Mouse (Mus musculus) ES-E14 (cell line): ENCODE results near the gene Mgll. TPM values are rescaled to one million over a fixed set of nuclear protein-coding genes. Genes with fewer than 3 reads are reported as not detected.

Experiments used
- DNase-seq: peaks from one replicate; pipeline ENCODE4 v3.0.0-alpha.2; 2013; ENCODE audit warnings: low read depth, low spot score
- H3K27ac ChIP-seq: 2 replicates; pipeline ENCODE4 v1.5.1; 2012; ENCODE audit warnings: low read depth, mild to moderate bottlenecking, low read length, moderate library complexity, mixed read lengths; ENCODE audit not compliant: poor library complexity, insufficient read depth, severe bottlenecking
- H3K36me3 ChIP-seq: 2 replicates; pipeline ENCODE4 v1.6.1; 2012; ENCODE audit warnings: mild to moderate bottlenecking, low read length, moderate library complexity, mixed read lengths; ENCODE audit not compliant: control insufficient read depth, poor library complexity, insufficient read depth, severe bottlenecking
- H3K4me1 ChIP-seq, 2 experiments: fragments of 150-350 bp in 1 of 2; sonication (generic) in 1 of 2; 2 replicates each; pipeline ENCODE4 v1.6.1; 2012; ENCODE audit warnings: low read length in 2 of 2, mild to moderate bottlenecking in 1 of 2, mixed read lengths in 1 of 2; ENCODE audit not compliant: control insufficient read depth in 2 of 2, insufficient read depth in 2 of 2, poor library complexity in 1 of 2
- H3K4me3 ChIP-seq, 2 experiments: fragments of 150-350 bp in 1 of 2; sonication (generic) in 1 of 2; 2 replicates each; pipeline ENCODE4 v1.5.1; 2012; ENCODE audit warnings: low read length in 2 of 2, low read depth in 1 of 2, mild to moderate bottlenecking in 1 of 2, mixed read lengths in 1 of 2; ENCODE audit not compliant: insufficient read depth in 1 of 2, poor library complexity in 1 of 2, severe bottlenecking in 1 of 2
- H3K9ac ChIP-seq: 2 replicates; pipeline ENCODE4 v1.6.1; 2012; ENCODE audit warnings: low read depth, mild to moderate bottlenecking, low read length, mixed read lengths; ENCODE audit not compliant: poor library complexity, insufficient read depth, severe bottlenecking
- H3K9me3 ChIP-seq: fragments of 150-350 bp; sonication (generic); 2 replicates; pipeline ENCODE4 v1.6.1; 2012; ENCODE audit warnings: low read depth, mild to moderate bottlenecking, low read length; ENCODE audit not compliant: control insufficient read depth, insufficient read depth
- CHD2 ChIP-seq: IDR thresholded peaks from 2 replicates; pipeline ENCODE4 v1.6.1; 2014; ENCODE audit warnings: mild to moderate bottlenecking, low read depth, low read length, inconsistent platforms
- HCFC1 ChIP-seq: IDR thresholded peaks from 2 replicates; pipeline ENCODE4 v1.6.1; 2012; ENCODE audit warnings: low read length, inconsistent platforms, borderline replicate concordance; ENCODE audit not compliant: insufficient read depth
- MAFK ChIP-seq: IDR thresholded peaks from 2 replicates; pipeline ENCODE4 v1.6.1; 2014; ENCODE audit warnings: mild to moderate bottlenecking, low read depth, low read length, inconsistent platforms; ENCODE audit not compliant: insufficient read depth
- ZC3H11A ChIP-seq: IDR thresholded peaks from 2 replicates; pipeline ENCODE4 v1.6.1; 2012; ENCODE audit warnings: low read depth, mild to moderate bottlenecking, inconsistent platforms, low read length, borderline replicate concordance
- ZNF384 ChIP-seq: IDR thresholded peaks from 2 replicates; pipeline ENCODE4 v1.6.1; 2012; ENCODE audit warnings: low read depth, low read length, inconsistent platforms
- in situ Hi-C, 2 experiments: fragments of 600-800 bp; cut with MboI; formaldehyde crosslinking; loops; one replicate each; pipeline ENCODE4 v1.15.1; 2025; ENCODE audit warnings: low sequenced_read_pairs in 2 of 2, inconsistent platforms in 1 of 2; ENCODE audit not compliant: unreplicated experiment in 2 of 2
- total RNA-seq: library from RNA; depleted of rRNA; stranded (reverse); fragments of 300-350 nt; gene quantifications from 2 replicates; pipeline ENCODE4 v1.2.3, GENCODE M21; 2012

Gene Mgll
- total RNA-seq, 1 experiment, result 8.4 TPM

GRCm38 (mm10) chr6:88758568-88759522 lies 34.6 kb downstream of the Mgll start:
- in situ Hi-C loops, result no loop called here
- H3K27ac ChIP-seq, result no peak overlapping the region

GRCm38 (mm10) chr6:88759793-88760453 lies 35.7 kb downstream of the Mgll start:
- DNase-seq, result no peak
- H3K4me3 ChIP-seq, result no peak overlapping the region
- H3K27ac ChIP-seq, result no peak overlapping the region
- no peaks in the 10 kb centered on the region for H3K9me3 ChIP-seq
- no peaks in the 10 kb centered on the region for H3K36me3 ChIP-seq
- in situ Hi-C loops, result no loop called here
- TF ChIP-seq ZNF384, result no peak
- no peak for TF ChIP-seq CHD2
- no peak for TF ChIP-seq HCFC1
- no peak for TF ChIP-seq MAFK
- TF ChIP-seq ZC3H11A, result no peak
- no peak overlapping the region for H3K9ac ChIP-seq
- 0 out of 4 replicates have a peak, but pooled peaks cover 0 to 1% of the 10 kb centered on the region in 2 experiments for H3K4me1 ChIP-seq

More at GRCm38 (mm10) chr6:88758568-88759522, 34.6 kb downstream of the Mgll start:
- H3K9ac ChIP-seq, result no peak overlapping the region
- H3K4me1 ChIP-seq, result 0 out of 4 replicates have a peak, but pooled peaks cover 0 to 1% of the 10 kb centered on the region in 2 experiments
- no peaks in the 10 kb centered on the region for H3K36me3 ChIP-seq
- H3K4me3 ChIP-seq, result no peak overlapping the region
- TF ChIP-seq HCFC1 (no peak), CHD2 (no peak)
- no peaks in the 10 kb centered on the region for H3K9me3 ChIP-seq
- DNase-seq, result no peak

GRCm38 (mm10) chr6:88760935-88761635 lies 36.9 kb downstream of the Mgll start:
- Histone ChIP-seq H3K9me3 (no peaks in the 10 kb centered on the region), H3K27ac (no peak overlapping the region), H3K4me3 (no peak overlapping the region), H3K9ac (no peak overlapping the region), H3K4me1 (0 out of 4 replicates have a peak, but pooled peaks cover 0 to 1% of the 10 kb centered on the region in 2 experiments), H3K36me3 (no peaks in the 10 kb centered on the region)
- TF ChIP-seq ZC3H11A, result no peak
- TF ChIP-seq MAFK, result no peak
- TF ChIP-seq ZNF384, result no peak
- TF ChIP-seq CHD2, result no peak
- no peak for TF ChIP-seq HCFC1
- in situ Hi-C loops, result no loop called here
- DNase-seq, result no peak

- Histone ChIP-seq H3K4me1 (0 out of 4 replicates have a peak, but pooled peaks cover 0 to 1% of the 10 kb centered on the region in 2 experiments), H3K27ac (no peak overlapping the region)
Observed at GRCm38 (mm10) chr6:88761684-88762439, 37.6 kb downstream of the Mgll start.

More at GRCm38 (mm10) chr6:88761684-88762439, 37.6 kb downstream of the Mgll start:
- TF ChIP-seq MAFK, result no peak
- no peak overlapping the region for H3K4me3 ChIP-seq
- H3K9ac ChIP-seq, result no peak overlapping the region
- no peaks in the 10 kb centered on the region for H3K9me3 ChIP-seq
- H3K36me3 ChIP-seq, result no peaks in the 10 kb centered on the region
- no peak for DNase-seq
- in situ Hi-C loops, result no loop called here
